10 mouse cellular contexts compared by ENCODE assay signal in genomic region chr5:136863276-136863675, GRCm38 (mm10). TPM values are rescaled to one million over a fixed set of nuclear protein-coding genes. Genes with fewer than 3 reads are reported as not detected.
A peak's percentile ranks its signal among the peaks of the same experiment; 100 is the strongest.
DNase-seq lines count a peak whose midpoint lies in the region; ATAC-seq and TF ChIP-seq lines count a peak whose summit lies in the region.
"Had no signal": no experiment of that assay in that cellular context is flagged by ENCODE, and none has a peak within 500 bp of the region (broad histone marks: within the 10 kb centered on the region; RNA-seq: fewer than 3 reads in every experiment).

No protein-coding gene starts in this region.

- no peaks in the 10 kb centered on the region for H3K9me3 ChIP-seq in heart, postnatal 0 days (replicated peaks; ENCODE audit: control insufficient read depth, low read length)
- H3K9me3 ChIP-seq in ES-Bruce4 (replicated peaks; ENCODE audit: control insufficient read depth, insufficient read depth, low read length, poor library complexity, severe bottlenecking): no peaks in the 10 kb centered on the region; the same call in 1 of the 2 replicates
- H3K9me3 ChIP-seq in embryonic facial prominence, embryonic 15.5 days (replicated peaks): no peaks in the 10 kb centered on the region
- no peaks in the 10 kb centered on the region for H3K9me3 ChIP-seq in midbrain, embryonic 12.5 days

- DNase-seq in heart, postnatal 0 days (ENCODE audit: low spot score): no peak
- DNase-seq in heart, adult 9 months (ENCODE audit: low spot score in 2 of 2): no peak
- no peak for DNase-seq in cerebellum, adult 9-10 months
- no peak for DNase-seq in gastrocnemius, adult 18-20 months (ENCODE audit: low spot score)
- no peak for DNase-seq in cerebellum, postnatal 36 days

- H3K4me2 ChIP-seq in heart, postnatal 0 days (ENCODE audit: low read depth, low read length): no peak overlapping the region
- H3K4me2 ChIP-seq in embryonic facial prominence, embryonic 15.5 days (replicated peaks): peak overlapping the region; percentile 31; the same call in 1 of the 2 replicates
- H3K4me2 ChIP-seq in midbrain, embryonic 12.5 days (replicated peaks): no peak overlapping the region

- H3K9ac ChIP-seq in heart, postnatal 0 days (replicated peaks; ENCODE audit: low read depth, low read length): no peak overlapping the region
- no peak overlapping the region for H3K9ac ChIP-seq in ES-Bruce4 (ENCODE audit: low read depth, poor library complexity, severe bottlenecking)
- H3K9ac ChIP-seq in embryonic facial prominence, embryonic 15.5 days: no peak overlapping the region
- no peak overlapping the region for H3K9ac ChIP-seq in midbrain, embryonic 12.5 days (replicated peaks)

- H3K4me1 ChIP-seq in heart, postnatal 0 days (ENCODE audit: control insufficient read depth, insufficient read depth): no peaks in the 10 kb centered on the region; the same call in 1 of the 2 replicates
- H3K4me1 ChIP-seq in ES-Bruce4 (ENCODE audit: control insufficient read depth, insufficient read depth, low read length): peaks cover 8% of the 10 kb centered on the region
- peaks cover 55% of the 10 kb centered on the region for H3K4me1 ChIP-seq in embryonic facial prominence, embryonic 15.5 days
- peaks cover 31% of the 10 kb centered on the region for H3K4me1 ChIP-seq in midbrain, embryonic 12.5 days

- no peaks in the 10 kb centered on the region for H3K36me3 ChIP-seq in heart, postnatal 0 days (replicated peaks; ENCODE audit: control insufficient read depth, insufficient read depth, low read length)
- H3K36me3 ChIP-seq in ES-Bruce4 (ENCODE audit: control insufficient read depth, insufficient read depth, low read length, poor library complexity, severe bottlenecking): no peaks in the 10 kb centered on the region
- peaks cover 11% of the 10 kb centered on the region; the same call in 1 of the 2 replicates for H3K36me3 ChIP-seq in embryonic facial prominence, embryonic 15.5 days
- no peaks in the 10 kb centered on the region for H3K36me3 ChIP-seq in midbrain, embryonic 12.5 days

- H3K4me3 ChIP-seq in heart, postnatal 0 days (ENCODE audit: low read depth, low read length): no peak overlapping the region
- H3K4me3 ChIP-seq in ES-Bruce4 (ENCODE audit: low read depth, low read length): no peak overlapping the region
- H3K4me3 ChIP-seq in embryonic facial prominence, embryonic 15.5 days (replicated peaks): no peak overlapping the region
- no peak overlapping the region for H3K4me3 ChIP-seq in midbrain, embryonic 12.5 days
- H3K4me3 ChIP-seq: erythroblast, embryonic 14.5 days had no signal

- TF ChIP-seq POLR2A in ES-Bruce4 (IDR thresholded peaks at IDR 0.05; ENCODE audit: insufficient read depth, low read length): no peak

- TF ChIP-seq CTCF in heart, postnatal 0 days (IDR thresholded peaks at IDR 0.05; ENCODE audit: low read depth): no peak
- TF ChIP-seq CTCF in ES-Bruce4 (IDR thresholded peaks at IDR 0.05; ENCODE audit: low read depth, low read length): no peak

- peaks cover 17% of the 10 kb centered on the region; the same call in 1 of the 2 replicates for H3K27me3 ChIP-seq in heart, postnatal 0 days (ENCODE audit: control insufficient read depth, insufficient read depth, low read length)
- no peaks in the 10 kb centered on the region for H3K27me3 ChIP-seq in ES-Bruce4 (ENCODE audit: control insufficient read depth, insufficient read depth, low read length, poor library complexity, severe bottlenecking)
- H3K27me3 ChIP-seq in embryonic facial prominence, embryonic 15.5 days: no peaks in the 10 kb centered on the region
- peaks cover 7% of the 10 kb centered on the region for H3K27me3 ChIP-seq in midbrain, embryonic 12.5 days

- WGBS in heart, postnatal 0 days: 60% methylated on average over 9 of the region's 9 CpGs
- 34% methylated on average over 9 of the region's 9 CpGs for WGBS in embryonic facial prominence, embryonic 15.5 days
- WGBS in midbrain, embryonic 12.5 days: 50% methylated on average over 9 of the region's 9 CpGs

- no peak for ATAC-seq in heart, postnatal 0 days (ENCODE audit: insufficient read depth, low read depth)
- ATAC-seq in embryonic facial prominence, embryonic 15.5 days (ENCODE audit: insufficient number of reproducible peaks, low FRiP score, low TSS enrichment, low read depth): no peak
- no peak for ATAC-seq in midbrain, embryonic 12.5 days (ENCODE audit: low FRiP score, low read depth)

- TF ChIP-seq EP300 in heart, postnatal 0 days (IDR thresholded peaks at IDR 0.05; ENCODE audit: low read depth): no peak
- no peak for TF ChIP-seq EP300 in ES-Bruce4 (IDR thresholded peaks at IDR 0.05; ENCODE audit: insufficient read depth, low read depth, low read length)

- H3K27ac ChIP-seq in heart, postnatal 0 days (ENCODE audit: low read depth): peak overlapping the region; percentile 71
- 0 out of 2 replicates have a peak overlapping the region, but pooled peaks have one; percentile 3 for H3K27ac ChIP-seq in ES-Bruce4 (ENCODE audit: insufficient read depth, low read length)
- peak overlapping the region; percentile 93 for H3K27ac ChIP-seq in embryonic facial prominence, embryonic 15.5 days (replicated peaks)
- peak overlapping the region; percentile 54; the same call in 1 of the 2 replicates for H3K27ac ChIP-seq in midbrain, embryonic 12.5 days (replicated peaks)
- H3K27ac ChIP-seq: macrophage had no signal

RNA-seq across cellular contexts. Expression of gene Col26a1, which starts 19.7 kb away (rescaled TPM):
- total RNA-seq in heart, postnatal 0 days (2014; rRNA removed; ENCODE audit: low replicate concordance): 8.1 and 9.9 TPM in 2 replicates
- 4.1 and 5.4 TPM in 2 replicates for polyA plus RNA-seq in heart, postnatal 0 days (2015; fragmentation: Nextera tagmentation; extraction: Ambion mirVana)
- 0.52 and 2.2 TPM in 2 replicates for polyA plus RNA-seq in ES-Bruce4 (2011; ENCODE audit: insufficient read depth, insufficient read length, low read depth, missing spikeins)
- polyA plus RNA-seq in embryonic facial prominence, embryonic 15.5 days (2015; fragmentation: Nextera tagmentation; extraction: Ambion mirVana): 247 and 258 TPM in 2 replicates
- 48.0 and 70.8 TPM in 2 replicates for polyA plus RNA-seq in midbrain, embryonic 12.5 days (2016; fragmentation: Nextera tagmentation; extraction: Ambion mirVana)
- total RNA-seq in gastrocnemius, adult 18-20 months (2021): under 1 TPM; 0.31 to 0.75 TPM
- polyA plus RNA-seq: macrophage had no signal

RNA-seq across cellular contexts. Expression of gene Ift22, which starts 44.7 kb away (rescaled TPM):
- total RNA-seq in heart, postnatal 0 days (2014; rRNA removed; ENCODE audit: low replicate concordance): 7.0 and 18.3 TPM in 2 replicates
- 23.3 and 27.2 TPM in 2 replicates for polyA plus RNA-seq in heart, postnatal 0 days (2015; fragmentation: Nextera tagmentation; extraction: Ambion mirVana)
- 9.3 and 10.1 TPM in 2 replicates for polyA plus RNA-seq in ES-Bruce4 (2011; ENCODE audit: insufficient read depth, insufficient read length, low read depth, missing spikeins)
- polyA plus RNA-seq in embryonic facial prominence, embryonic 15.5 days (2015; fragmentation: Nextera tagmentation; extraction: Ambion mirVana): 76.5 and 104 TPM in 2 replicates
- polyA plus RNA-seq in midbrain, embryonic 12.5 days (2016; fragmentation: Nextera tagmentation; extraction: Ambion mirVana): 112 and 113 TPM in 2 replicates
- total RNA-seq in gastrocnemius, adult 18-20 months (2021): 1 to 10 TPM; 4.4 to 5.3 TPM

Comparison
In these comparisons a context has a peak if more than half of its experiments do, and no peak if none do; other contexts are left out.
1. H3K27ac ChIP-seq: peak in every context shown above with its lines; median percentile 93 in embryonic facial prominence, embryonic 15.5 days; 71 in heart, postnatal 0 days; 54 in midbrain, embryonic 12.5 days; 3 in ES-Bruce4.